Comparison of ENCODE assay signal across 7 mouse cellular contexts in the genomic region with DNA sequence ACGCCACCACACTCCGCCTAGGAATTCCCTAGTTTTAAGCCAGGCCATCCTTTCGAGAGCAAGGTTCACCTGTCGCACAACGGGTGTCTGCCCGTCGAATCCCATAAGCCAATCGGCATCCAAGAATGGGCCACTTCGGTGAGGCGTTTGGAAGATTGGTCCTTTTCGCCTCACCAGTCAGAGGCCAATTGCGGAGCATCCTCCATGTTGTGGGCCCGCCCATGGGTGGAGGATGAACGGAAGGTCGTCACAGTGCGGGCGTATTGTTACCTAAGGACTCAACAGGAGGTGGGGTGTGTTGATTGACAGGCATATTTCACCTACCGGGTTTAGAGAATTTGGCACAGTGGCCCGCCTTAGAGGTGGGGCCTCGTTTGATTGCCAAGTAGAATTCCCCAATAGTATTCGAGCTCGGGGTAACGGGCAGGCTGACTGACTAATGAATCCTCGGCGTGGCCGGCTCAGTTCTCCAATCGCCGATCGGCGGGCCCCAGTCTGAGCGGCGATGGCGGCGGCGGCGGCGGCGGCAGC. TPM values are rescaled to one million over a fixed set of nuclear protein-coding genes. Genes with fewer than 3 reads are reported as not detected.
DNase-seq lines count a peak whose midpoint lies in the region; ATAC-seq lines count a peak whose summit lies in the region.

No protein-coding gene starts in this region.

- H3K4me1 ChIP-seq in embryonic facial prominence, embryonic 11.5 days (ENCODE audit: control insufficient read depth, insufficient read depth, low read length), result no peaks in the 10 kb centered on the region
- peaks cover 12% of the 10 kb centered on the region for H3K4me1 ChIP-seq in limb, embryonic 10.5 days
- H3K4me1 ChIP-seq in midbrain, embryonic 13.5 days (replicated peaks), result peaks cover 29% of the 10 kb centered on the region

- H3K36me3 ChIP-seq in embryonic facial prominence, embryonic 11.5 days (replicated peaks; ENCODE audit: control insufficient read depth, insufficient read depth, low read depth, low read length), result peaks cover 6% of the 10 kb centered on the region
- H3K36me3 ChIP-seq in limb, embryonic 10.5 days, result peaks cover 34% of the 10 kb centered on the region
- H3K36me3 ChIP-seq in midbrain, embryonic 13.5 days, result peaks cover 31% of the 10 kb centered on the region

- DNase-seq in adrenal gland, postnatal 14 days, result peak; percentile 97
- peak; percentile 99 for DNase-seq in embryonic facial prominence, embryonic 11.5 days (ENCODE audit: low spot score)
- peak; percentile 100 for DNase-seq in kidney, adult 11 months
- peak; percentile 92 for DNase-seq in limb, embryonic 10.5 days (ENCODE audit: low spot score)
- peak; percentile 94 for DNase-seq in spleen, adult 12 weeks (ENCODE audit: low spot score)

- H3K4me2 ChIP-seq in embryonic facial prominence, embryonic 11.5 days (ENCODE audit: low read depth, low read length), result peak overlapping the region; percentile 39
- H3K4me2 ChIP-seq in midbrain, embryonic 13.5 days (replicated peaks), result peak overlapping the region; percentile 51

- peak overlapping the region; percentile 97 for H3K4me3 ChIP-seq in embryonic facial prominence, embryonic 11.5 days (ENCODE audit: low read depth, low read length)
- H3K4me3 ChIP-seq in limb, embryonic 10.5 days, result peak overlapping the region; percentile 98
- H3K4me3 ChIP-seq in midbrain, embryonic 13.5 days (replicated peaks), result peak overlapping the region; percentile 92

- H3K9me3 ChIP-seq in embryonic facial prominence, embryonic 11.5 days (replicated peaks; ENCODE audit: control insufficient read depth, low read length), result no peaks in the 10 kb centered on the region
- no peaks in the 10 kb centered on the region for H3K9me3 ChIP-seq in limb, embryonic 10.5 days (replicated peaks)
- H3K9me3 ChIP-seq in midbrain, embryonic 13.5 days, result no peaks in the 10 kb centered on the region

- WGBS in embryonic facial prominence, embryonic 11.5 days, result under 1% methylated on average over 32 of the region's 38 CpGs
- WGBS in limb, embryonic 10.5 days, result under 1% methylated on average over 38 of the region's 38 CpGs
- WGBS in midbrain, embryonic 13.5 days, result under 1% methylated on average over 38 of the region's 38 CpGs

- peak; percentile 99 for ATAC-seq in embryonic facial prominence, embryonic 11.5 days (replicated peaks; ENCODE audit: insufficient number of reproducible peaks, low FRiP score, low TSS enrichment, low read depth)
- ATAC-seq in granulocyte monocyte progenitor cell, adult 5-6 weeks (replicated peaks; ENCODE audit: poor library complexity, severe bottlenecking), result peak; percentile 98
- peak; percentile 99 for ATAC-seq in midbrain, embryonic 13.5 days

- H3K27ac ChIP-seq in embryonic facial prominence, embryonic 11.5 days (replicated peaks; ENCODE audit: low read depth, low read length), result peak overlapping the region; percentile 96
- H3K27ac ChIP-seq in limb, embryonic 10.5 days, result peak overlapping the region; percentile 100
- peak overlapping the region; percentile 97 for H3K27ac ChIP-seq in midbrain, embryonic 13.5 days

- H3K9ac ChIP-seq in embryonic facial prominence, embryonic 11.5 days (replicated peaks; ENCODE audit: low read length), result peak overlapping the region; percentile 100
- H3K9ac ChIP-seq in midbrain, embryonic 13.5 days (replicated peaks), result peak overlapping the region; percentile 100

- no peaks in the 10 kb centered on the region for H3K27me3 ChIP-seq in embryonic facial prominence, embryonic 11.5 days (ENCODE audit: control insufficient read depth, insufficient read depth, low read length)
- no peaks in the 10 kb centered on the region for H3K27me3 ChIP-seq in limb, embryonic 10.5 days (ENCODE audit: low read depth, poor library complexity, severe bottlenecking)
- H3K27me3 ChIP-seq in midbrain, embryonic 13.5 days, result no peaks in the 10 kb centered on the region

RNA-seq across cellular contexts. Expression of gene Pabpn1, which starts 1.4 kb away (rescaled TPM):
- total RNA-seq in adrenal gland, postnatal 14 days (2021), result 154 and 191 TPM in 2 replicates
- 149 and 167 TPM in 2 replicates for polyA plus RNA-seq in embryonic facial prominence, embryonic 11.5 days (2014; fragmentation: Nextera tagmentation; extraction: Ambion mirVana)
- total RNA-seq in granulocyte monocyte progenitor cell, adult 5-6 weeks (2014; fragmentation: Nextera tagmentation), result 181 and 215 TPM in 2 replicates
- 286 and 319 TPM in 2 replicates for total RNA-seq in granulocyte monocyte progenitor cell, adult 5-6 weeks (2017)
- 173 and 178 TPM in 2 replicates for polyA plus RNA-seq in limb, embryonic 10.5 days (2016; fragmentation: Nextera tagmentation; extraction: Ambion mirVana)
- polyA plus RNA-seq in midbrain, embryonic 13.5 days (2015; fragmentation: Nextera tagmentation; extraction: Ambion mirVana), result 178 and 203 TPM in 2 replicates

RNA-seq across cellular contexts. Expression of gene Gm20521, which starts 10.5 kb away (rescaled TPM):
- 1.7 and 7.0 TPM in 2 replicates for total RNA-seq in adrenal gland, postnatal 14 days (2021)
- 0.38 TPM in 1 of 2 replicates, not detected in the other for polyA plus RNA-seq in embryonic facial prominence, embryonic 11.5 days (2014; fragmentation: Nextera tagmentation; extraction: Ambion mirVana)
- not detected in 2 replicates for total RNA-seq in granulocyte monocyte progenitor cell, adult 5-6 weeks (2014; fragmentation: Nextera tagmentation)
- not detected in 2 replicates for total RNA-seq in granulocyte monocyte progenitor cell, adult 5-6 weeks (2017)
- polyA plus RNA-seq in limb, embryonic 10.5 days (2016; fragmentation: Nextera tagmentation; extraction: Ambion mirVana), result 0.55 TPM in 1 of 2 replicates, not detected in the other
- polyA plus RNA-seq in midbrain, embryonic 13.5 days (2015; fragmentation: Nextera tagmentation; extraction: Ambion mirVana), result 0.18 TPM in 1 of 2 replicates, not detected in the other

RNA-seq across cellular contexts. Expression of gene Bcl2l2, which starts 10.5 kb away (rescaled TPM):
- total RNA-seq in adrenal gland, postnatal 14 days (2021), result 43.5 and 51.9 TPM in 2 replicates
- 2.7 and 3.6 TPM in 2 replicates for polyA plus RNA-seq in embryonic facial prominence, embryonic 11.5 days (2014; fragmentation: Nextera tagmentation; extraction: Ambion mirVana)
- 9.4 and 13.5 TPM in 2 replicates for total RNA-seq in granulocyte monocyte progenitor cell, adult 5-6 weeks (2014; fragmentation: Nextera tagmentation)
- total RNA-seq in granulocyte monocyte progenitor cell, adult 5-6 weeks (2017), result 9.9 and 10.9 TPM in 2 replicates
- polyA plus RNA-seq in limb, embryonic 10.5 days (2016; fragmentation: Nextera tagmentation; extraction: Ambion mirVana), result 1.7 and 2.2 TPM in 2 replicates
- 4.4 and 4.9 TPM in 2 replicates for polyA plus RNA-seq in midbrain, embryonic 13.5 days (2015; fragmentation: Nextera tagmentation; extraction: Ambion mirVana)

RNA-seq across cellular contexts. Expression of gene Ppp1r3e, which starts 16.4 kb away (rescaled TPM):
- 14.0 and 15.9 TPM in 2 replicates for total RNA-seq in adrenal gland, postnatal 14 days (2021)
- polyA plus RNA-seq in embryonic facial prominence, embryonic 11.5 days (2014; fragmentation: Nextera tagmentation; extraction: Ambion mirVana), result 0.33 and 0.34 TPM in 2 replicates
- 12.2 and 21.1 TPM in 2 replicates for total RNA-seq in granulocyte monocyte progenitor cell, adult 5-6 weeks (2014; fragmentation: Nextera tagmentation)
- 2.5 and 2.9 TPM in 2 replicates for total RNA-seq in granulocyte monocyte progenitor cell, adult 5-6 weeks (2017)
- polyA plus RNA-seq in limb, embryonic 10.5 days (2016; fragmentation: Nextera tagmentation; extraction: Ambion mirVana), result 0.08 TPM in 1 of 2 replicates, not detected in the other
- polyA plus RNA-seq in midbrain, embryonic 13.5 days (2015; fragmentation: Nextera tagmentation; extraction: Ambion mirVana), result 0.98 and 2.2 TPM in 2 replicates

RNA-seq across cellular contexts. Expression of gene Slc22a17, which starts 19.2 kb away (rescaled TPM):
- 30.7 and 32.9 TPM in 2 replicates for total RNA-seq in adrenal gland, postnatal 14 days (2021)
- polyA plus RNA-seq in embryonic facial prominence, embryonic 11.5 days (2014; fragmentation: Nextera tagmentation; extraction: Ambion mirVana), result 36.6 and 38.2 TPM in 2 replicates
- total RNA-seq in granulocyte monocyte progenitor cell, adult 5-6 weeks (2014; fragmentation: Nextera tagmentation), result 1.4 and 2.8 TPM in 2 replicates
- total RNA-seq in granulocyte monocyte progenitor cell, adult 5-6 weeks (2017), result 0.52 and 0.77 TPM in 2 replicates
- polyA plus RNA-seq in limb, embryonic 10.5 days (2016; fragmentation: Nextera tagmentation; extraction: Ambion mirVana), result 31.2 and 52.7 TPM in 2 replicates
- 119 and 158 TPM in 2 replicates for polyA plus RNA-seq in midbrain, embryonic 13.5 days (2015; fragmentation: Nextera tagmentation; extraction: Ambion mirVana)

Comparison
In these comparisons a context has a peak if more than half of its experiments do, and no peak if none do; other contexts are left out.
1. Peak in every context shown above with its lines: DNase-seq, ATAC-seq, H3K4me3 ChIP-seq and H3K27ac ChIP-seq.